Mouse (Mus musculus): ENCODE results near the gene Fbxl2. TPM values are rescaled to one million over a fixed set of nuclear protein-coding genes. Genes with fewer than 3 reads are reported as not detected.

Fbxl2 gene
- polyA plus RNA-seq, 1 experiment, result 64.4 TPM

DNA sequence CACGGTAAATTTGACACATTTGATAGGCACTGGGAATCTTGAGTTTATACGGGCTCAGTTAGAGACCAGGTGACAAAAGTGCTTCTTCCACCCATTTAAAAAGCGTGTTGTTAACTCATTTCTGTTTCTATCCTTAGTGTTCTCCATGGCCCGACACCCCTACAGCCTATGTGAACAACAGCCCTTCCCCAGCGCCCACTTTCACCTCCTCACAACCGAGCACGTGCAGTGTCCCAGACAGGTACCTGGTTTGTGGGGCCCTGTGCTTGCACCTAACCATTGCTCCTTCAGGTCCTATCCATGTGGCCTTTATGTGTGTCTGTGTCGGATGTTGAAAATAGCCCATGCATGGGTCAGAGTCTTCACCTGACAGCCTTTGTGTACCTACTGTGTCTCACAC, 81.6 kb downstream of the Fbxl2 start:
- TF ChIP-seq CTCF (IDR thresholded peaks at IDR 0.05; ENCODE audit: extremely low read depth, insufficient read depth, low read length) (no peak), POLR2A (IDR thresholded peaks at IDR 0.05; ENCODE audit: extremely low read depth, insufficient read depth, low read length) (no peak)
- no peak overlapping the region for H3K27ac ChIP-seq (ENCODE audit: insufficient read depth, low read length)
- H3K4me3 ChIP-seq (ENCODE audit: insufficient read depth, low read length), result no peak overlapping the region
- peaks cover 5% of the 10 kb centered on the region; the same call in 1 of the 2 replicates for H3K4me1 ChIP-seq (ENCODE audit: control insufficient read depth, insufficient read depth, low read length)

GRCm38 (mm10) chr9:113963718-113964117, 82.3 kb downstream of the Fbxl2 start:
- peaks cover 5% of the 10 kb centered on the region; the same call in 1 of the 2 replicates for H3K4me1 ChIP-seq (ENCODE audit: control insufficient read depth, insufficient read depth, low read length)
- H3K27ac ChIP-seq (ENCODE audit: insufficient read depth, low read length), result no peak overlapping the region
- no peak overlapping the region for H3K4me3 ChIP-seq (ENCODE audit: insufficient read depth, low read length)
- TF ChIP-seq CTCF (IDR thresholded peaks at IDR 0.05; ENCODE audit: extremely low read depth, insufficient read depth, low read length) (no peak), POLR2A (IDR thresholded peaks at IDR 0.05; ENCODE audit: extremely low read depth, insufficient read depth, low read length) (no peak)

GRCm38 (mm10) chr9:113957777-113958176, 88.2 kb downstream of the Fbxl2 start:
- H3K27ac ChIP-seq (ENCODE audit: insufficient read depth, low read length), result no peak overlapping the region
- TF ChIP-seq POLR2A (IDR thresholded peaks at IDR 0.05; ENCODE audit: extremely low read depth, insufficient read depth, low read length) (no peak), CTCF (IDR thresholded peaks at IDR 0.05; ENCODE audit: extremely low read depth, insufficient read depth, low read length) (no peak)

GRCm38 (mm10) chr9:113947216-113947615, 98.8 kb downstream of the Fbxl2 start:
- TF ChIP-seq CTCF (IDR thresholded peaks at IDR 0.05; ENCODE audit: extremely low read depth, insufficient read depth, low read length) (no peak), POLR2A (IDR thresholded peaks at IDR 0.05; ENCODE audit: extremely low read depth, insufficient read depth, low read length) (no peak)
- no peak overlapping the region for H3K4me3 ChIP-seq (ENCODE audit: insufficient read depth, low read length)
- H3K4me1 ChIP-seq (ENCODE audit: control insufficient read depth, insufficient read depth, low read length), result no peaks in the 10 kb centered on the region
- H3K27ac ChIP-seq (ENCODE audit: insufficient read depth, low read length), result no peak overlapping the region

More at GRCm38 (mm10) chr9:113957777-113958176, 88.2 kb downstream of the Fbxl2 start:
- no peak overlapping the region for H3K4me3 ChIP-seq (ENCODE audit: insufficient read depth, low read length)
- H3K4me1 ChIP-seq (ENCODE audit: control insufficient read depth, insufficient read depth, low read length), result no peaks in the 10 kb centered on the region

GRCm38 (mm10) chr9:113943372-113943771, 102.6 kb downstream of the Fbxl2 start:
- Histone ChIP-seq H3K27ac (ENCODE audit: insufficient read depth, low read length) (no peak overlapping the region), H3K4me1 (ENCODE audit: control insufficient read depth, insufficient read depth, low read length) (peaks cover 5% of the 10 kb centered on the region; the same call in 1 of the 2 replicates), H3K4me3 (ENCODE audit: insufficient read depth, low read length) (no peak overlapping the region)
- TF ChIP-seq CTCF (IDR thresholded peaks at IDR 0.05; ENCODE audit: extremely low read depth, insufficient read depth, low read length) (no peak), POLR2A (IDR thresholded peaks at IDR 0.05; ENCODE audit: extremely low read depth, insufficient read depth, low read length) (no peak)

GRCm38 (mm10) chr9:113941103-113941805, 104.7 kb downstream of the Fbxl2 start:
- H3K4me3 ChIP-seq (ENCODE audit: insufficient read depth, low read length), result no peak overlapping the region
- no peak overlapping the region for H3K27ac ChIP-seq (ENCODE audit: insufficient read depth, low read length)
- TF ChIP-seq POLR2A (IDR thresholded peaks at IDR 0.05; ENCODE audit: extremely low read depth, insufficient read depth, low read length) (no peak), CTCF (IDR thresholded peaks at IDR 0.05; ENCODE audit: extremely low read depth, insufficient read depth, low read length) (no peak)
- peaks cover 8% of the 10 kb centered on the region; the same call in 1 of the 2 replicates for H3K4me1 ChIP-seq (ENCODE audit: control insufficient read depth, insufficient read depth, low read length)

- H3K4me3 ChIP-seq (ENCODE audit: insufficient read depth, low read length), result no peak overlapping the region
- H3K4me1 ChIP-seq (ENCODE audit: control insufficient read depth, insufficient read depth, low read length), result peaks cover 9% of the 10 kb centered on the region; the same call in 1 of the 2 replicates
- no peak overlapping the region for H3K27ac ChIP-seq (ENCODE audit: insufficient read depth, low read length)
- no peak for TF ChIP-seq POLR2A (IDR thresholded peaks at IDR 0.05; ENCODE audit: extremely low read depth, insufficient read depth, low read length)
- TF ChIP-seq CTCF (IDR thresholded peaks at IDR 0.05; ENCODE audit: extremely low read depth, insufficient read depth, low read length), result no peak
Measured at GRCm38 (mm10) chr9:113939063-113939850, 106.7 kb downstream of the Fbxl2 start.

- H3K4me1 ChIP-seq (ENCODE audit: control insufficient read depth, insufficient read depth, low read length), result peaks cover 15% of the 10 kb centered on the region; the same call in 1 of the 2 replicates
- no peak overlapping the region for H3K27ac ChIP-seq (ENCODE audit: insufficient read depth, low read length)
- H3K4me3 ChIP-seq (ENCODE audit: insufficient read depth, low read length), result no peak overlapping the region
- no peak for TF ChIP-seq POLR2A (IDR thresholded peaks at IDR 0.05; ENCODE audit: extremely low read depth, insufficient read depth, low read length)
- TF ChIP-seq CTCF (IDR thresholded peaks at IDR 0.05; ENCODE audit: extremely low read depth, insufficient read depth, low read length), result no peak
Measured at GRCm38 (mm10) chr9:113935638-113936037, 110.4 kb downstream of the Fbxl2 start.

GRCm38 (mm10) chr9:113932501-113932900, 113.5 kb downstream of the Fbxl2 start:
- TF ChIP-seq POLR2A (IDR thresholded peaks at IDR 0.05; ENCODE audit: extremely low read depth, insufficient read depth, low read length), result no peak
- Histone ChIP-seq H3K27ac (ENCODE audit: insufficient read depth, low read length) (no peak overlapping the region), H3K4me3 (ENCODE audit: insufficient read depth, low read length) (peak overlapping the region; percentile 52), H3K4me1 (ENCODE audit: control insufficient read depth, insufficient read depth, low read length) (peaks cover 7% of the 10 kb centered on the region; the same call in 1 of the 2 replicates)

All from cortical plate, adult 2 months (tissue).